ENCODE assay signal across 8 mouse cellular contexts in genomic region chr6:6882266-6882797, GRCm38 (mm10). TPM values are rescaled to one million over a fixed set of nuclear protein-coding genes. Genes with fewer than 3 reads are reported as not detected.
A peak's percentile ranks its signal among the peaks of the same experiment; 100 is the strongest.
DNase-seq lines count a peak whose midpoint lies in the region; ATAC-seq lines count a peak whose summit lies in the region.
"Had no signal": no experiment of that assay in that cellular context is flagged by ENCODE, and none has a peak within 500 bp of the region (broad histone marks: within the 10 kb centered on the region; RNA-seq: fewer than 3 reads in every experiment).

No protein-coding gene starts in this region.

- H3K36me3 ChIP-seq in hindbrain, embryonic 13.5 days, result no peaks in the 10 kb centered on the region
- H3K36me3 ChIP-seq in midbrain, embryonic 14.5 days (ENCODE audit: control insufficient read depth, insufficient read depth, low read length), result no peaks in the 10 kb centered on the region

- H3K4me2 ChIP-seq in hindbrain, embryonic 13.5 days, result peak overlapping the region; percentile 59
- peak overlapping the region; percentile 78 for H3K4me2 ChIP-seq in midbrain, embryonic 14.5 days (ENCODE audit: low read length)

- H3K9me3 ChIP-seq in hindbrain, embryonic 13.5 days, result no peaks in the 10 kb centered on the region
- no peaks in the 10 kb centered on the region for H3K9me3 ChIP-seq in midbrain, embryonic 14.5 days (ENCODE audit: control insufficient read depth, low read length)

- ATAC-seq in hindbrain, embryonic 13.5 days (ENCODE audit: low FRiP score), result no peak
- no peak for ATAC-seq in midbrain, embryonic 14.5 days (ENCODE audit: low FRiP score, low TSS enrichment)

- H3K27ac ChIP-seq in hindbrain, embryonic 13.5 days, result no peak overlapping the region
- H3K27ac ChIP-seq in midbrain, embryonic 14.5 days (replicated peaks; ENCODE audit: low read depth, low read length), result no peak overlapping the region
- H3K27ac ChIP-seq: gastrocnemius, adult 2 months had no signal

- H3K9ac ChIP-seq in hindbrain, embryonic 13.5 days, result no peak overlapping the region
- no peak overlapping the region for H3K9ac ChIP-seq in midbrain, embryonic 14.5 days (replicated peaks; ENCODE audit: low read length)

- peak overlapping the region; percentile 39; the same call in 1 of the 2 replicates for H3K4me3 ChIP-seq in hindbrain, embryonic 13.5 days
- no peak overlapping the region for H3K4me3 ChIP-seq in midbrain, embryonic 14.5 days (replicated peaks; ENCODE audit: low read depth, low read length)

- WGBS in hindbrain, embryonic 13.5 days, result 6% methylated on average over 10 of the region's 11 CpGs
- WGBS in midbrain, embryonic 14.5 days, result 4% methylated on average over 11 of the region's 11 CpGs

- H3K4me1 ChIP-seq in hindbrain, embryonic 13.5 days (replicated peaks), result peaks cover 18% of the 10 kb centered on the region
- H3K4me1 ChIP-seq in midbrain, embryonic 14.5 days (ENCODE audit: control insufficient read depth, insufficient read depth, low read length), result peaks cover 8% of the 10 kb centered on the region

- peaks cover 78% of the 10 kb centered on the region for H3K27me3 ChIP-seq in hindbrain, embryonic 13.5 days
- peaks cover 73% of the 10 kb centered on the region for H3K27me3 ChIP-seq in midbrain, embryonic 14.5 days (ENCODE audit: control insufficient read depth, insufficient read depth, low read length)

- DNase-seq in R1 (ENCODE audit: low read depth, low spot score) (peak; percentile 21), MN1 (ENCODE audit: low spot score) (no peak)
- peak; percentile 25 for DNase-seq in embryo, embryonic 9.5 days (ENCODE audit: extremely low spot score)
- DNase-seq in midbrain, embryonic 14.5 days, result peak; percentile 17
- DNase-seq in gastrocnemius, postnatal 4 days (ENCODE audit: low spot score in 2 of 2), result no peak
- DNase-seq in natural killer cell, adult 2 months (ENCODE audit: low spot score in 2 of 2), result no peak

RNA-seq across cellular contexts. Expression of gene Dlx5, which starts 0.4 kb away (rescaled TPM):
- 1.3 and 1.9 TPM in 2 replicates for polyA plus RNA-seq in hindbrain, embryonic 13.5 days (2015; fragmentation: Nextera tagmentation; extraction: Ambion mirVana)
- polyA plus RNA-seq in midbrain, embryonic 14.5 days (2014; fragmentation: Nextera tagmentation; extraction: Ambion mirVana), result 0.26 and 0.82 TPM in 2 replicates
- total RNA-seq in gastrocnemius, postnatal 4 days (2021), result under 1 TPM in 1 of 2 experiments, not detected in 1; 0.20 TPM
- total RNA-seq: gastrocnemius, adult 2 months had no signal

RNA-seq across cellular contexts. Expression of gene Dlx6, which starts 19.2 kb away (rescaled TPM):
- polyA plus RNA-seq in hindbrain, embryonic 13.5 days (2015; fragmentation: Nextera tagmentation; extraction: Ambion mirVana), result 0.18 TPM in 1 of 2 replicates, not detected in the other
- polyA plus RNA-seq in midbrain, embryonic 14.5 days (2014; fragmentation: Nextera tagmentation; extraction: Ambion mirVana), result not detected in 2 replicates
- total RNA-seq in gastrocnemius, postnatal 4 days (2021), result not detected
- total RNA-seq: gastrocnemius, adult 2 months had no signal

Comparison
In these comparisons a context has a peak if more than half of its experiments do, and no peak if none do; other contexts are left out.
1. DNase-seq: peak in R1 (single experiment), embryo, embryonic 9.5 days (single experiment) and midbrain, embryonic 14.5 days (single experiment); none in MN1 (single experiment), gastrocnemius, postnatal 4 days (0 of 2) and natural killer cell, adult 2 months (0 of 2).